Mouse (Mus musculus): ENCODE data around the gene Col27a1. TPM values are rescaled to one million over a fixed set of nuclear protein-coding genes. Genes with fewer than 3 reads are reported as not detected.

Col27a1 gene
- total RNA-seq, 2 experiments from 2014 or later = 1.1 to 1.6 TPM

- DNase-seq = no peak
These were observed 160.5 kb downstream of the Col27a1 start for GRCm38 (mm10) chr4:63374331-63374730.

- peak in 1 of 2 experiments; percentile 37 for DNase-seq
These were observed 161.6 kb downstream of the Col27a1 start for GRCm38 (mm10) chr4:63375367-63375766.

GRCm38 (mm10) chr4:63377483-63377882 is 163.7 kb downstream of the Col27a1 start:
- no peak for DNase-seq

GRCm38 (mm10) chr4:63382676-63383369 is 169.0 kb downstream of the Col27a1 start:
- no peak for DNase-seq

- no peak for DNase-seq
These were observed 169.7 kb downstream of the Col27a1 start for GRCm38 (mm10) chr4:63383474-63383873.

GRCm38 (mm10) chr4:63384262-63384661 is 170.5 kb downstream of the Col27a1 start:
- no peak for DNase-seq

Small RNA genes within 50 kb of the gene (microRNA-seq; reads per million reads assigned to microRNA genes)
- gene Mir455 = 2,138 to 2,923 reads per million in 2 experiments

Other genes with a start within 250 kb of the Col27a1 start
- under 1 TPM; 0.20 to 0.23 TPM for gene Zfp618, start 248.4 kb upstream of the Col27a1 start, total RNA-seq (2021)
- gene Ambp, start 59.2 kb upstream of the Col27a1 start, total RNA-seq (2021) = not detected
- not detected for gene Kif12, start 41.9 kb upstream of the Col27a1 start, total RNA-seq (2021)
- 1 to 10 TPM in 1 of 2 experiments, under 1 TPM in 1; 0.84 to 3.7 TPM for gene Orm1, start 130.6 kb downstream of the Col27a1 start, total RNA-seq (2021)
- 1 to 10 TPM; 2.2 to 3.1 TPM for gene Orm3, start 142.2 kb downstream of the Col27a1 start, total RNA-seq (2021)
- under 1 TPM in 1 of 2 experiments, not detected in 1; 0.82 TPM for gene Orm2, start 148.4 kb downstream of the Col27a1 start, total RNA-seq (2021)
- 1 to 10 TPM; 3.5 to 7.3 TPM for gene Akna, start 189.3 kb downstream of the Col27a1 start, total RNA-seq (2021)